Mouse (Mus musculus): ENCODE results near the gene Zcchc10.

GRCm38 (mm10) chr11:53336924-53337323 is 12.4 kb downstream of the Zcchc10 start:
- TF ChIP-seq CTCF (IDR thresholded peaks at IDR 0.05; ENCODE audit: low read depth, low read length), result no peak
- TF ChIP-seq GATA1 (IDR thresholded peaks at IDR 0.05; ENCODE audit: borderline replicate concordance, low read length), result no peak
- TF ChIP-seq POLR2AphosphoS5 (IDR thresholded peaks at IDR 0.05; ENCODE audit: insufficient replicate concordance, low read depth, low read length), result no peak
- no peak for TF ChIP-seq TAL1 (conservative IDR thresholded peaks at IDR 0.05; ENCODE audit: low read depth, low read length)
- TF ChIP-seq GATA2 (IDR thresholded peaks at IDR 0.05; ENCODE audit: borderline replicate concordance, low read depth, low read length), result no peak

All from G1E (cell line).